Mouse (Mus musculus): ENCODE measurements around the gene Il18.

The Il18 gene

DNA sequence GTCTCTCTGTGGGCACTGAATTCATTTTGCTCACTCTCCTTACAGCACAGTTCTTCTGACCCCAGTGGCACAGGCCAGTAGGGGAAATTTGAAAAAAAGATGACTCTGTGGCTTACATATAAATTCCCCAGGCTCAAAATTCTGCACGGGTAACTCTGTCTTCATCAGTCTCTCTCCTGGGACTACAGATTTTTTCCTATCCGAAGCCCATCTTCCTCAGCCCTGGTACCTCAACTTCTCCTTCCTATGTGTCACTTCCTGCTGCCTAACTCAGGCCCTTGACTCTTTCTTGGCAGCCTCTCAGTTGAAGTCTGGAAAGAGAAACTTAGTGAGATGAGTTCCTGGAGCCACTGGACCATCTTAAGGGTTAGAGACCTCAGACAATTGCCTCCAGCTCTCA, 1.1 kb upstream of the Il18 start:
- no peak for DNase-seq (ENCODE audit: low spot score)

DNA sequence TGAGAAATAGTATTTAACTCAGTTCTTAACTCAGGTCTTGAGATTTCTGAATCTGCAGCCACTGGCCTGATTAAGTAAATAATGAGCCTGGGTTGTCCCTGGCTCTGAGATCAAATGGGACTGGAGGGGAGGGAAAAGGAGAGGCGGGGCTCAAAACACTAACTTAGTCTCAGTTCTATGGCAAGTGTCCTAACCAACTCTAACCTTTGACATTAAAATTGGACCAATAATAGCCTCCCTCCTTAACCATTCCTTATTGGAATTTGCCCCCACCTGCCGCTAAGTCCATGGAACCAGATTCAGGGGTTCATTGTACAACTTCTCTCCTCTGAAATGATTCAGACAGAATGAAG, 443 bp downstream of the Il18 start, which contains the start of gene Bco2:
Gene Bco2 (minus strand): TSS at position 88 of the 353 bp plus-strand sequence.
- no peak for DNase-seq (ENCODE audit: low spot score)

DNA sequence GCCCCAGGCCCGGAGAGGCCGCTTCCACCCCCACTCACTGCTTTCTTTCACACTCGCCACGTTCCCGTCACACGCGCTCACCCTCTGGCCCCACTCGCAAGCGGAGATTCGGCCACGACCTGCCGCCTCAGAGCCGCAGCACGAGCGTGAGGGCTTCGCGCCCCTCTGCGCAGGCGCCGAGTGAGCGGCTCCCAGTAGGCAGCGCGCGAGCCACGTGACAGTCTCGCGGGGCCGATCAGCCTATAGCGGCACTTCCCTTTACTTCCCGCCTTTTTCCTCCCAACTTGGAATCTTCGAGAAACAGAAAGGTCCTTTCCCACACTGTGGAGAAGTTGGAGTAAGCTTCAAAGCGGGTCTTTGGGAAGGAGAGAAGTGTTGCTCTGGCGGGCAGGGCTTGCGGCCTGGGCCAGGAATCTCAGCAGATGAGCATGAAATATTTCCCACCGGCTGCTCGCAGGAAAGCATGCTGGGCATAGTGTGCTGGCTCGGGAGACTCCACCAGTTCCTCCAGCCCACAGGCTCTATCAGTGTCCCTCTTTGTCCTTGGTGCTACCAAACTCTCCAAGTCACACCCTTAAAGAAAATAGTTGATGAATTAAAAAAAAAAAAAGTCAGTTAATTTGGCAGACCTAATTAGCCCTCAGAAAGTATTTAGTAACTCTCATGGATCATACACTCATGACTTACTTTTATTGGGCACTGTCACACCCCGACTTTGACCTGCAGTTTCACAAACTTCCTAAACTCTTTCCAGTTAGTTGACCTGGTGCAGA, 6.7 kb downstream of the Il18 start, which contains the start of gene Tex12:
Gene Tex12 (minus strand): TSS at position 181 of the 773 bp plus-strand sequence.
- no peak for DNase-seq (ENCODE audit: low spot score)

DNA sequence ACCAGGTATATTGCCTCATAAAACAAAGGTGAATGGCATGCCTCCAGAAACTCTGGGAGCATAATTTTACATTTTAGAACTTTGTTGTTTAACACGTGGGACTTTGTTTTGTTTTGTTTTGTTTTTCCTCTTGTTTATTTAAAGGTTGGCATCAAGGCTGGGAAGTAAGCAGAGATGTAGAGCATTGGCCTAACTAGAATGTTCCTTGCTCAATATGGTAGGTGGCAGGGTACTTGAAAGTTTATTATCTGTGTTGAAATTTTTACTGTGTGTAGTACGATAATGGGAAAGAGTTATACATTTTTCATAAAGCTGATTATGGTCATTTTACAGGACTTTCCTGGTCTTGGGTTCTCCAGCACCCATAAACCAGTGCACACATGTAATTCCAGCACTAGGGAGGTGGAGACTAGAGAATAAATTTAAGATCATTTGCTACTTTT, 7.3 kb downstream of the Il18 start:
- DNase-seq (ENCODE audit: low spot score): no peak

DNA sequence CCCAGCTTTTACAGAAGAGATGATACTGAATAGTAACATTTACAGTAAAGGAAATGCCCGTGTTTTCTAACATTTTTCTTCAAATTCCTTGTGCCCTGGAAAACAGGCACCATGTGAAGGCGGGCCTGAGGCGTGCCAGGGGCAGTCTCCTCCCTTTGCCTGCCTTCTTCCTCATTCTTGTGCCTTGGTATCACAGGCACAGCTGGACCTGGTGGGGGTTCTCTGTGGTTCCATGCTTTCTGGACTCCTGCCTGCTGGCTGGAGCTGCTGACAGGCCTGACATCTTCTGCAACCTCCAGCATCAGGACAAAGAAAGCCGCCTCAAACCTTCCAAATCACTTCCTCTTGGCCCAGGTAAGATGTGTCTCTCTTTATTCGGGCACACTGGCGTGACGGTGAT, 10.5 kb downstream of the Il18 start:
- peak; percentile 52 for DNase-seq (ENCODE audit: low spot score)

DNA sequence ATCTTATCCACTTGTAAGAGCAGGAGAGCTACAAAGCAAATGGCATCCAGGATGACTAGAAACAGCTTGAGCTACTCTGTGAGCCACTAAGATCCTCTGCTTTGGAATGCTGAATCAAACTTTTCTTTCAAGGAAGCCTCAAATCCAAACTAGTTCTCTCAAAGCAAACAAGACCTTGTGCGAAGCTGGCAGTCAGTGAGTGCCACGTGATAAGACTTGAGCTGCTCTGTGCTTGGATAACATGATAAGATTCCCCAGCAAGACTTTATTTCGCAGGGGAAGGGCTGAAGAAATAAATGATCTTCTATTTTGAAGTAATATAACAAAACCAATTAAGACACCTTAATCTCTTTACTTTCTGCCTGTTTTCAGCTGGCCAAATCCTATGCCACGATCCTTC, 11.3 kb downstream of the Il18 start:
- no peak for DNase-seq (ENCODE audit: low spot score)

DNA sequence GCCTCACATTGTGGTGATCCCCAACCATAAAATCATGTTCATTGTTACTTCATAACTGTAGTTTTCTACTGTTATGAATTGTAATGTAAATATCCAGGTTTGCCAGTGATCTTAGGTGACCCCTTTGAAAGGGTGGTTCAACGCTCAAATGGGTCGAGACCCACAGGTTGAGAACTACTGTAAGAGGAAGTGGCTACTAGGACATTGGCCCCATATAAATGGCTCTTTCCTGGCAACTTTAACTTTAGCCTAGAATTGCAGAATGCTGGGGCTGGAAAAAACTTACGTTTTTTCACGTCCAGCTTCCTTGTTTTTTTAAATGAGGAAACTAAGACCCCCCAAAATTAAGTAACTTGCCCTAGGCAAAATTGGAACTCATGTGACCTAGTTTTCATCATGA, 12.7 kb downstream of the Il18 start:
- no peak for DNase-seq (ENCODE audit: low spot score)

DNA sequence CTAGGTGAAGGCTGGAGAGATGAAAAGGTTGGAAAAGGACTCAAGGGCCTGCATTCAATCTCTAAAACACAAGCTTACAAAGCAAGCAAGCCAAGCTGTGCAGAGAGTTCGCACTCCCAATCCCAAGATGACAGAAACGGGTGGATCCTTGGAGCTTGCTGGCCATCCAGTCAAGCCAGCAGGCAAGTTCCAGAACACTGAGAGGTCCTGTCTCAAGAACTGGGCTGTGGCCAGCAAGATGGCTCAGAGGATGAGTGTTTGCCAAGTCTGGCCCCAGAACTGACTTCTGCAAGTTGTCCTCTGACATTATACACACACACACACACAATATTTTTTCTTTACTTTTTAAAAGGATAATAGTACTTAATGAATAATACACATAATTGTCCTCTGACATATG, 13.3 kb downstream of the Il18 start:
- DNase-seq (ENCODE audit: low spot score): no peak

DNA sequence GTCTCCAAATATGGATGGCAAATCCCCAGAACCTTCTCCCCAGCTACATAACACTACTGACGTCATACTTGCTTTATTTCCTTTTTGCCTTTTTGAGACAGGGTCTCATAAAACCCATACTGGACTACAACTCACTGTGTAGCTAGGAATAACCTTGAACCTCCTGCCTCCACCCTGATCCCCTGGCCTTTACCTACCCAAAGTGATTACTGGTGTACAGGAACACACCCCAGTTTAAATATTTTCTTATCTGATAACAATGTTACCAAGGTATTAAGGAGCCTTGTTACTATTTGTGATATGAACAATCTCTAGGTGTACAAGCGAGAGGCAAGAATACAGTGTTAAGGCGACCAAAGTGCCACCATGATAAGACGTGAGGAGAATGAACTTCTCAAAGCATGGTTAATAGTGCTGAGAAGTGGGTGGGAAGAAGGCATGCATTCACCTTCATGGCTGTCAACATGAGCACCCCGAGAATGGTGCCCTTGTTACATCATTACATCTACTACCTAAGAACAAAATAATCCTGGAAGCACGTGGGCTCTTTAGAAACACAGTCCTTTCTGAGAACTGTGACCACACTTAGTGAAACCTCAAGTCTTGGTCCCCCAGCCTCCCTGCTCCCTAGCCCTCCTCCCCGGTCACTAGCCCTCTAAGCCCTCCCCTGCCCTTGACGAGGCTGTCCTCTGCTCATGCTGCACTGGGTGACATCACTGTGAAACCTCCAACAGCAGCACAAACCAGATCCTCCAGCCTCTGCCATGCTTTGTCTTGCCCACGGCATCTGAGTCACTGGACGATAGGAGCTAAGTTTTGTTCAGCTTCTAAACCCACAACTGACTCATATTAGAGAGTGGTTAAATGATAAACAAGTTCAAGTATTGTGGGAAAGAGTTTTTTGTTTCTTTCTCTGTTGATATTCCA, 15.2 kb downstream of the Il18 start:
- no peak for DNase-seq (ENCODE audit: low spot score)

DNA sequence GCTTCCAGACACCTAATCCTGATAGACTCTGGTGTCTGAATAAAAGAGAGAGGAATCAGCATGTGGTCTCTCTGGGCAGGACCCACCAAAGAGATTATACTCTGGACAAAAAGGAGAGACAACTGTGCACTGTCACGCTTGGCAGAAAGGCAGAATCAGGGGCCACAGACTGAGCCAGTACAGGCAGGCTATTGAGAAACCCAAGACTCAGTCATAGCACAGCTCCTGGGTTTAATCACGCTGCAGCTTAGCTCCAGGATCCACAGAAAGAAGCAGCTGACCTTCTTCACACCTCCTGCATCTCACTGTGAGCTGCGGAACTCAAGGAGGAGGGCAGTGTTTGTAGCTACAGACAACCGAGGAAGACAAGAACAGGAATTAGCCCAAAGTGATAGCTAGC, 25.7 kb downstream of the Il18 start:
- no peak for DNase-seq (ENCODE audit: low spot score)

DNA sequence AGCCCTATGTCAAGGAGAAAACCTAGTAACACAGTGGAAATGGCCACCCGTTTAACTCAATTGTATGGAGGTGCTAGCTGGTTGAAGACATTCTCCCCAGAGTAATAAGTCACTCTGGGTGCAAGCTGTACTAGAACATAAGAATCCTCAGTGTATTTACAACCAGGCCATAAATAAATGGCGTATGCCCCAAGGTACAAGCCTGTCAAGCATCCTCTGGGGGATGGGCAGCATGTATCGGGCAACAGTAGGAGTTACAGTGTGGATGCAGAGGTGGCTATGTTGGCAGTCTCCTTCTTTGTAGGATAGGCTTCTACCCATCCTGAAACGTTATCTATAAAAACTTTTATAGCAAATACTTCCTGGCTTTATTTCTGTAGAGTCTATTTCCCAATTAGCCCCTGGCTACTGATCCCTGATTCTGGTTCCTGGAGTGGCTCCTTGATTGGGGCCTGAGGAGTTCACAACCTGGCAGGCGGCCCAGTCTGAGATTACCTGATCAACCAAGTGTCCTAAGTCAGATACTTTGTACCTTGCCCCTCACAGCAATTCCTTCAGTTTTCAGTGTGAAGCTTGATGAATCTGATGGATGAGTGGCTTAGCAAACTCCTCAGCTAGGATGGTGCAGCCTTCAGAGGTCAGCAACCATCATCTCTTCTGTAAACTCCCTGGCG, 30.7 kb downstream of the Il18 start:
- no peak for DNase-seq (ENCODE audit: low spot score)

DNA sequence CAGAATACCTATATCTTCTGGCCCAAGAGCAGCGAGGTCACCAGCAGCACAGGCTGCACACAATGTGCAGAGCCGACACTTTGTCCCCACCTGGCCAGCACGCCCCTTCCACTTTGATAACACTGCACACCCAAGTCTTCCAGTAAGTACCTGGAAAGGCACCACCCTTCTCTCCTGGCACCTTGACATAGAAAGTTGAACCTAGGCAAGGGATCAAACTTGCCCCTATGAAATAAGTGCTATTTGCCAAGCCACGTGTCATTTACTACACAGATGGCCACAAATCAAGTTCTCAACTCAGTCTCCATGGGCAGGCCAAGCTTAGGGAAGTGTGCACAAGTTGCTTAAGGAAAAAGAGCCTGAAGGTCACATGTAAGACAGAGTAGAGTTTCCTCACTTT, 32.3 kb downstream of the Il18 start:
- DNase-seq (ENCODE audit: low spot score): no peak

DNA sequence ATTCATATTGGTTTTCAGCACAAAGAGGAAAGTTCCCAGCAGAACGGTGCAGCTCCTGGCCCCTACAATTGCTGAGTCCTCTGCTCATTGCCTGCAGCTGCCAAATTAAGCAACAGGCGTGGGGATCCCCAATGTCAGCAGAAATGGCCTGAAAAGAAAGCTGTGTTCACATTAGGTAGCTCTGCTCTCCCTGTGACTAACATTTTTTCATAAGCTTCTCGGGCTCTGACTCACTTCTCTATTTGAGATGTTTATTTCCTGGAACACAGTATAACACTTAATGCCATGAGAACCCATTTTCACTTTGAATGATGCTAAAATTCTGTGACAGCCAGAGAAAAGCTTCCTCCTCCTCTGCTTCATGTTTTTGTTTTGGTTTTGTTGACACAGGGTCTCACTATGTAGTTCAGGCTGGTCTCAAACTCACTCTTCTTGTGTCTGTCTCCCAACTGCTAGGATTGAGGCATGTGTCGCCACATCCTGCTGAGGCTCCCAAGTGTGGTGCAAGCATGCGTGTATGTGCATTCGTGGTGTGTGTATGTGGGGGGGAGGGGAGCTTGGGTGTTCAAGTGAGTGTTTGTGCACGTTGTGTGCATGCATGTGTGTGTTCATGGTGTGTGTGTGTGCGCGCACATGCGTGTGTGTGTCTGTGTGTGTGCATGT, 36.4 kb downstream of the Il18 start:
- no peak for DNase-seq (ENCODE audit: low spot score)

DNA sequence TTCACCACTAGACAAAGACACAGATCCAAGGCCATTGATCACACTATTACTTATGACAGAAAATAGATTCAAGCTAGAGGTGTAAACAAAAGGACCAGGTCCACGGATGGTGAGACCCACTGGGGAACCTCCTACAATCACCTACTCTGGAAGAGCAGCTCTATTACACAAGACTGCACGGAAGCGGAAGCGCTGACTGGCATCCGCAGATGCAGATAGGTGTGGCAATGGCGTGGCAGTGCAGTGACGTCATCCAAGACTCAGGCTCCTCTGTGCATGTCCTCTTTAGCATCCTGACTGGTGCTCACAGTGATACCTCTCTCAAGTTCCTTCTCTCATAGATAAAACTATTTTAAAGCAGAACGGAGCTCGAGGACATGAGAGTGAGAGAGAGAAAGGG, 38.3 kb downstream of the Il18 start:
- DNase-seq (ENCODE audit: low spot score): no peak

DNA sequence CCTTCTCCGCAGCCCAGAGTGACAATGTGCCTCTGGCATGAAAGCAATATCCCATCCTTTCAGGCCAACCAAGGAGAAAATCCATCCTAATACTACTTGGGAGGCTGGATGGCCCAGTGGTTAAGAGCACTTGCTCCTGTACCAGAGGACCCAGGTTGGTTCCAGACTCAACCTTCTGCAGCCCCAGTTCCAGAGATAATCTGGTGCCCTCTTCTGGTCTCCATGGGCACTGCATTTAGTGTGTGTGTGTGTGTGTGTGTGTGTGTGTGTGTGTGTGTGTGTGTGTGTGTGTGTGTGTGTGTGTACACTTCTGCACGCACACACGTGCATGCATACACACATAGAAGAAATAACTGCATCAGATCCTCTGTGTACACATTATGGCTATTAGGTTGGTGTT, 38.9 kb downstream of the Il18 start:
- peak; percentile 22 for DNase-seq (ENCODE audit: low spot score)

DNA sequence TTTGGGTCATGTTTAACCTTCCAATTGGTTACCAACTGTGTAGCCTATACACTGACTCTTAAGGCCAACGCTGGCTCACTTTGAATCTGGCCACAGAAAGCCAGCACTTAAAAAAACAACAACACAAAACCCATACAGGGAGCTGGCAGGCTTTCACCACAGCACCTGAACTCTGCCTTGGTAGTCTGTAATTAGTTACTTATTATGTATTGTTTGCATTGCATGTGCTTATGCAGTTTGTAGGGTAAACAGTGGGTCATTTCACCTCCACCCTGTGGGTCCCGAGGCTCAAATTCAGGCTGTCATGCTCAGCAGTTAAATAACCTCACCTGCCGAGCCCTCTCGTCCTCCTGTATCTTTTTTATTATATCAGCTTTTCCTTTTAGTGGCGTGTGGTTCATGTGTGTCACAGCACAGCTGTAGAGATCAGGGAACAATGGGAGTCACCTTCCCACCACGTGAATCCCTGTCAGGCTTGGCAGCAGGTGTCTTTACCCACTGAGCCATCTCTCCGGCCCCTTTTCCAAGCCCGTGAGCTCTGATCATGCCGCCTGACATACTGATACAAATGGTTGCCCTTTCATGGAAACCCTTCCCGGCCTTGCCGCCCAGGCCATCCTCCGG, 40.3 kb downstream of the Il18 start:
- DNase-seq (ENCODE audit: low spot score): no peak

DNA sequence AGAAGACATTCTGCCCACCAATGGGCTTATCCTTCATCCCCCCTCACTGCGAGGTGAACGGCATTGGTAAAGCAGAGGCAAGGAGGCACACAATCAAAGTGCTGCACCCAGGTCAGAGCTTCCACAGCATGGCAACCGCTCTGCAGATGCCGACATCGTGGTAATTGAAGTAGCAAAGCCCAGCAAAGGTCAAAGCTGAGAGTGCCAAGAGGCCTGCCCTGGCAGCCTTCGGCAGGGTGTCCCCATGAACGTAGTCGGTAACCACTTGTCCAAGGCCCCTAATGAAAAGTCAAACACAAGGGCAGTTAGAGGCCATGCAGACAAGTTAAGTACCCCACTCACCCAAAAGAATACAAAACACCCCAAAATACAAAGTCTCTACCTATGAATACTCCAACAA, 42.3 kb downstream of the Il18 start:
- DNase-seq (ENCODE audit: low spot score): no peak

DNA sequence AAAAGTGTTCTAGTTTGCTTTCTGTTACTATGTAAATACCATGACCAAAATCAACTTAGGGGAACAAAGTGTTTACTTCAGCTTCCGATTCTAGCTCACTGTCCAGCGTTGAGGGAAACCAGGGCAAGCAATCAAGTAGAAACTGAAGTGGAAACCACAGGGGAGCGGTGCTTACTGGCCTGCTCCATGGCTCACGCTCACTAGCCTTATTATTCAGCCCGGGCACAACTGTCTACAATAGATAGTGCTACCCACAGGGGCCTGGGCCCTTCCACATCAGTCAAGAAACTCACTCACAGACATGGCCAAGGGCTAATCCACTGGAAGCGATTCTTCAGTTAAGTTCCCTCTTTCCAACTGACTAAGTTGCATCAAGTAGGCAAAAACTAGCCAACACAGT, 46.9 kb downstream of the Il18 start:
- DNase-seq (ENCODE audit: low spot score): no peak

DNA sequence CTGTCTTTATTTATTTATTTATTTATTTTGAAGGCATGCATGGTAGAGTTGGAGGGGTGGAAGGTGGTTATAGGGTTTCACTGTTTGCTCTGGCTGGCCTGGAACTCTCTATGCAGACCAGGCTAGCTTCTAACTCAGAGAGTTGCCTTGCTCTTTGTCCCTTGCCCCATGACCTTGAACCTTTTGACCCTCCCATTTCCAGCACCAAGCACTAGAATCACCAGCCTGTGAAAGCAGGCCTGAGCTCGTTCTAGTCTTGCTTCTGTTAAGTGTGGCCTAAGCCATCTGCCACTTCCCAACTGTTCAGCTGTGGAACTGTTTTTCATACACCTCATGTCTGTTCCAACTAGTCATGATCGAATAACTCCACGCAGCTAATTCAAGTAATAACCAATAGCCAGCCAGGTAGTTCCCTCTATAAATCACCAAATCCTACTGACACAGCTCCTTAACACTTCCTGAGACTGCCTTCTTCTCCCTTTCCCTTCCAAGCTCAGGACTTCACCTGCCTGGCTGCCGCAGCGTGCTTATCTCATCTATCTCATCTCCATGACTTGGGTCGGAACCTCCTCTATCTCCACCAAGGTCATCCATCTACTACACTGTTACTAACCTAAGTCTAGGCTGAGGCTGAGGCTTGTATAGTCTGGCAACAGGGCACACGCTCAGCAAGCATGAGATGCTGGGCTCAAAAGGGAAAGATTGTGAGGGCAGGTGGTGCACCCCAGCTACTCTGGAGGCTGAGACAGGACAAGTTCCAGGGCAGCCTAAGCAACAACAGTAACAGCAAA, 47.6 kb downstream of the Il18 start:
- DNase-seq (ENCODE audit: low spot score): no peak

DNA sequence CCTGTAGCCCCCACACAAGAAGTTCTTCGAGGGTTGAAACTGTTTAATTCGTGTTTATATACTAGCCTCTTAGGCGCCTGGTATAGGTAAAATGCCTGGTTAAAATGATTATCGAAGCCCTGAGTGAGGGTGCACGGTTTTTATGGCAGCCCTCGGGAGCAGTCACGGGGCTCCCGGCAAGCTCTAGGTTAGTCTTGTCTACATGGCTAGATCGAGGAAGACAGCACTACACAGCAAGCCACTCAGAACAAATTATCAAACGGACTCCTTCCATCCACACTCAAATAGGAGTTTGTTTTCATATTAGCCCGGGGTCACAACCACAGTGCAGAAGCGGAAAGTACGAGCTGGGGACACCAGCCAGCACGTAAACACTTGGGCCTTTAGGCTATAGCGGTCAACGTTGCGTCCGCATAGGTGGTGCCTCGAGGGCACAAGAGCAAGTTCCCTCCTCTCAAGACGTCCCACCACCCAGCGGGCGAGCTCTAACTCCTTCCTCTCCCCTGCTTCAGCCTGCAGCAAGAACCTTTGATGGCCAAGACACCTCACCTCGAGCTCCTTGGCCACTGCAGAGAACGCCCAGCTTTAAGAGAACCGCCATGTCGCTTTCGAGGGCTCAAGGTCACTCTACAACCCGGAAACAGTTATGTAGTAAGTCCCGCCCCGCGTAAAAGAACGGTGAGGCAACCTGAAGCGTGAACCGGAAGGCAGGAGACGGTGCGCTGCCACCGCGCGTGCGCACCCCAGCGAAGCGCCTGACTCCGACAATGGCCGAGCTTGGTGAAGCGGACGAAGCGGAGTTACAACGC, 48.8 kb downstream of the Il18 start, which contains the start of the genes Sdhd and Timm8b:
Gene Sdhd (minus strand): TSS at position 624 of the 809 bp plus-strand sequence.
Gene Timm8b (plus strand): TSS at position 722 of the 809 bp plus-strand sequence.
- DNase-seq (ENCODE audit: low spot score): peak; percentile 90
